Mouse (Mus musculus): ENCODE results near the gene Ucma.
A peak's percentile ranks its signal among the peaks of the same experiment; 100 is the strongest.

Ucma gene

DNA sequence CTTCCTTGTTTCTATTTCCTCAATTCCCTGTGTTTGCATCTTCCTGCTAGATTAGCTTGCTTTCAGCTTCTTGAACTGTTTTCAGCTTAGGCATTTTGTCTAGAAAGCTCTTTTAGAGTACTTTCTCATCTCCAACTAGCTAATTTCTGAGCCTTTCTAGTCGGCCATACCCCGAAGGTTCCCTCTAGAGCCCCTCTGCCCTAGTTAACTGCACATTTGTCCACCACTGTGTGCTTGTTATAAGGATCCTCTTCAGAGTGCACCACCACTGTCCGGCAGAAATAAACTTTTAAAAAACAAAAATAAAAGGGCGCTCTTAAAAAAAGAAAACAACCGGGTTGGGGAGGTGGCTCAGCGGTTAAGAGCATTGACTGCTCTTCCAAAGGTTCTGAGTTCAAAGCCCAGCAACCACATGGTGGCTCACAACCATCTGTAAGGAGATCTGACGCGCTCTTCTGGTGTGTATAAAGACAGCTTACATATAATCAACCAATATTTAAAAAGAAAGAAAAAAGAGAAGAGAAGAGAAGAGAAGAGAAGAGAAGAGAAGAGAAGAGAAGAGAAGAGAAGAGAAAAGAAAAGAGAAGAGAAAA is 36.1 kb downstream of the Ucma start:
- no peak for DNase-seq

DNA sequence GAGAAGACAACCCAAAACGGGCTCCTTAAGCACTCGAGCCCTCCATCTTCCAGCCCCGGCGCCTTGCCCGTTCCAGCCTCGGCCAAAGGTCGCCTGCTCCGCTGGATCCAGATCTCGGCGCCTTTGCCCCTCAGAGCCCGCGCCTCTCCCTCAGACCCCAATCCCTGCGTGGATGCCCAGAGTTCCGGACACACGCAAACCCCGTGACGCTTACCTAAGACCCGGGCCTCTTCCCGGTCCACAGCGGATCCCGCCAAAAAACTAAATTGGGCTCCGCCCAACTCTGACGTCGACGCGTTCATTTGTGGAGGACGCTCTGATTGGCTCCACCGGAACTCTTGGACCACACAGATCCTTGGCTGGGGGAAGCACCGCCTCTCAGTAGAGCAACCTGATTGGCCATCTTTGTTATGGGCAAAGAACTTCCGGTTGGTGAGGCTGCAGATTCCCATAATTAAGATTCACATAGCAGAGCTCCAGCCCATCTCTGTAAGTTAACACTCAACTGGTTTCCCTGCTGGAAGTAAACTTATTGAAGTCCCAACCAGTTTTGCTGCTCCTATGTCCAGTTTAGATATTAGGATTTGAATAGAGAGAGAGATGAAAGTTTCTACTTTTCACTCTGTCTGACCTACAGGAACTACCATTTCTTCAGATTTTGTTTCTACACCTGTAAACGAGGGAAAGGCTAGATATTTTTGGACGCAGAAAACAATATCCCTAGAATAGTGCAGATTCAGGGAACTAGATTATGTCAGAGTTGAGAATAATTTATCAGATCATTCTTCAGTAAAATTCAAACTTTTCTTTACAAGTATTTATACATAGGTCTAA is 36.8 kb downstream of the Ucma start, which contains the start of gene Mcm10:
TSS of gene Mcm10 (minus strand) at position 301 of the 834 bp plus-strand sequence.
- DNase-seq = peak; percentile 73

DNA sequence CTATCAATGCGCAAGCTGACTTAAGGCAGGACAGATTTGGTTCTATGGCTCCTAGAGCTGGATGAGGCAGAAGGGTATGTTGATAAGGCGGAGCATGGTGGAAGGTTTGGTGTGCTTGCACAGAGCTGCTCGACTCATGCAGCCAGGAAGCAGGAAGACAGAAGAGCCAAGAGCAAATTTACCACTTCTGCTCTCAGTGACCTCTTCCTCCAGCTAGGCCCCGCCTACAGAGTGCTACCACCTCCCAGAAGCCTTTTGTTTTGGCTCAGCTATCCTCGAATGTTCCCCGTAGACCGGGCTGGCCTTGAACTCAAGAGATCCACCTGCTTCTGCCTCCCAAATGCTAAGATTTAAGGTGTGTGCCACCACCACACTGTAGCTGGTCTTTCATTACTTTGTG is 38.7 kb downstream of the Ucma start:
- DNase-seq = no peak

DNA sequence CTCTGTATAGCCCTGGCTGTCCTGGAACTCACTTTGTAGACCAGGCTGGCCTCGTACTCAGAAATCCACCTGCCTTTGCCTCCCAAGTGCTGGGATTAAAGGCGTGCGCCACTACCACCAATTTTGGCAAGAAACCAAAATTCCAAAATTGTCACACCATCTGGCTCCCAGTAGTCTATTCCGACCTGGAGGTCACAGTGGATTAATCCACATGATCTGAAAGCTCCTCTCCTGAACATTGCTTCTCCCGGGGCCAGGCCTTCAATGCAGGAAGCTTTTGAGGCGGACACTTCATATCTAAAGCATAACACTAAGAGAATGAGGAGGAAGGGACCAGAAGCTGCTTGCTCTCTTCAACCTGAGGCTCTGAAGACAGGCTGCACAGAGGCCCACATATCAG is 39.6 kb downstream of the Ucma start:
- no peak for DNase-seq

DNA sequence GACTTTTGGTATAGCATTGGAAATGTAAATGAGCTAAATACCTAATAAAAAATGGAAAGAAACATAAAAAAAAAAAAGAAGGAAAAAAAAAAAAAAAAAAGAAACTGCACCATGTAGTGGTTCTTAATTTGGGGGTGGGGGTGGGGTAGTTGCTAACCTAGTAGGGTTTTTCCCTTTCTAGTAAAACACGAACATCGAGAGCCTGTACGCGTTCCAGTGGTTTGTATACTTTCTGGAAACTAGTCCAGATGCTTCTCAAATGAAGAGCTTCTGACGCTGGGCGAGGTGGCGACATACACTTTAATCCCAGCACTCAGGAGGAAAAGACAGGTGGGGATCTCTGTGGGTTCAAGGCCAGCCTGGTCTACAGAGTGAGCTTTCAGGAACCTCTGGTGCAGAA is 41.0 kb downstream of the Ucma start:
- DNase-seq = no peak

DNA sequence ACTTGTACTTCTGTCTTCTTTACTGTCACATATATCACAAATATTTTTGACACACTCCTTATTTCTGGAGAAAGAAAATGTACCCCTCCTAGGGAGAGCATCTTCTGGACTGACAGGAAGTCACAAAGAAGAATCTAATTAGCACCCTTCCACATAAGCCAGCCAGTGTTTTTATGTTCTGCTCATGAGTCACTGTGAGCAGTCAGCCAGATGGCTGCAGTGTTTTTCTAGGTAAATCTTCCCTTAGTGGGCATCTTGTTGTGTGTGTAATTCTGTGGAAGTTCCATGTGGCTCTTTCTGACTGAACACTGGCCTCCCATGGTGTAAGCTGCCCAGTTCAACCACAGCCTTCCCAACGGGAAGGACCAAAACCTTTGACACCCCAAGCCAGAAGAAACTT is 43.8 kb downstream of the Ucma start:
- no peak for DNase-seq

DNA sequence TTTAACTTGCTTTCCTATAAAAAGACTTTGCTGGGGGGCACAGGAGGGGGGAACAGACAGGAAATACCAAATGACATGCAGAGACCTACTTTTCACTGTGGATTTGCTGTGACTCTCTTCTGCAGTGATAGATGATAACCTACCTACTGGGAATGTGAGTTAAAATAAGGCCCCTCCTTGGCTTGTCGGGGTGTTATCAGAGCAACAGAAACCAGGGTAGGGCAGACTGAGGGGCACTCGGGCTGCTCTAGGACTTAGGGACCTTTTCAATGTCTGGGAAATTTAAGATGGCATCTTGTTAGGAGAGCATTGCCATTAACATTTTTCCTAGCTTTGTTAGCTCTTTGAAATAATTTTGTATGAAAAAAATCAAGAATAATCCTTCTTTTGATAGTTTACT is 47.4 kb downstream of the Ucma start:
- no peak for DNase-seq

DNA sequence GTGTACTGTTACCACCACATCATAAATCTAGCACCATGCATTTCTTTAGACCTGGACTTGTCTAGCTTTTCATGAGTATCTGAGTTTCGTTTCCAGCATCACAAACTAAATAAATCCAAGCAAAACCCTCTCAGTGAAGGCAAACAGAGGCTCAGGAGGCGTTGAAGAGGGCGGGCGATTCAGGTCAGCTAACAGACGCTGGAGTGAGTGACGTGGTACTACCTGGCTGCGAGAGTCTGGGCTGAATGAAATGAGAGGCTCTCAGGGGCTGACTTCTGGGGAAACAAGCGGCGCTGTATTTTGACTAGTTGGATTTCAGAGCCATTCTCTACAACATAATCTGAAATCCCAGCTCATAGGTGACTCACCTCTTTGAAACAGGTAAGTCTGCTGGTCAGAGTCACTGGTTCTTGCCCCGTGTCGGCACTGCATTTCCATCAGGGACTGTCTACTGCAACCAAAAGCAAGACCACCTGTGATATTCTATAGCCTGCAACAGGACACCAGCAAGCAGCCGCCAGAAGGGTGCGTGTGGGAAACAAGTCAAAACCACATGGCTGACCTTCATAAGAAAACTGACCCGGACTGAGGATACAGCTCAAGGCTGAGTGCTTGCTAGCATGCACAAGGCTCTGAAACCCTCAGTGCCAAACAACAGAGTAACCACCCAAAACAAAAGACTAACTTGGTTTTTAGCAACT is 47.9 kb downstream of the Ucma start:
- DNase-seq = no peak

DNA sequence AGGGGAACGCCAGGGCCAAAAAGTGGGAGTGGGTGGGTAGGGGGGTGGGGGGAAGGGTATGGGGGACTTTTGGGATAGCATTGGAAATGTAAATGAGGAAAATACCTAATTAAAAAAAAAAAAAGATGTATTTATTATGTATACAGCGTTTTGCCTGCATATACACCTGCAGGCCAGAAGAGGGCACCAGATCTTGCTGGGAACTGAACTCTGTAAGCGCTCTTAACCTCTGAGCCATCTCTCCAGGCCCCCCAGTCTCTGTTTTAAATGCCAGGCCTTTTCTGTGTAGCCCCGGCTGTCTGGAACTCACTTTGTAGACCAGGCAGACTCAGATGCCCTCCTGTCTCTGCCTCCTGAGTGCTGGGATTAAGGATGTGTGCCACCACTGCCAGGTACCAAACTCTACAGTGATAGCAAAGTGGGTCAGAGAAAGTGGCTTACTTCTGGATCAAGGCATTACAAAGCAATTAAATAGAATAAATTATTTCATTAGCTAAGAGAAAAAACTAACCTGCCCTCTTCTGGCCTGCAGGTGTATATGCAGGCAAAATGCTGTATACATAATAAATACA is 49.3 kb downstream of the Ucma start:
- DNase-seq = no peak

DNA sequence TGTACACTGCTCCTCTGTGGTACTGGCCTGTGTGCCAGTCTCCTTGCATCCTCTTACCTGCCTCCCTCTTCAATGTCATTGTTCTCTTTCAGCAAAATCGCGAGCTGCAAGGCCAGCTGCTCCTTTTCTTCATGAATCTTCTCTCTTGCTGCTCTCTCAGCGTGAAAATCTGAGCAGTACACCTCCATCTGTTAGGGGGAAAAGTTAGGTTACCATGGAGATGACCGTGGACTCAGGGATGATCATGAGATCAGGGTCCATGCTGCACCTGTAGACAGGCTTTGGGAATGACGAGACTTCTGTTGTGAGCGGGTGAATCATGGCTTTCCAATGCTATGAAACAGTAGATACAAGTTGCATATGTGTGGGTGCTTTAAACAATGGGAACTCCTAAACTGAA is 51.1 kb downstream of the Ucma start:
- DNase-seq = no peak

DNA sequence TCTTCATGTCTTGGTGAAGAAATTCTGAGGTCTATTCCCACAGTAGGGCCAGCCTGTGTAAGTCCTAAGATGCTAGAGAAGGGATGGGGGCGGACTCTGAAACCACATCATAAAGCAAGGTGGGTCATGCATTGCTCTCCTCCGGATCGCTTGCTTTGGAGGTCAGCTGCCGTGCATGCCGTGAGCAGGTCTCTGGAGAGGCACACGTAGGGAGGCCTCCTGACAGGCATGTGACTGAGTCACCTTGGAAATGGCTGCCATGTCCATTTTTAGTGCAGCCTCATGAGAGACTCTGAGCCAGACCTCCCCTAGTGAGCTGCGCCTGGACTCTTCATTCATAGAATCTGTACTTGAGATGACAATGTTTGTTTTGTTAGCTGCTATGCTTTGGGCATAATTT is 52.1 kb downstream of the Ucma start:
- no peak for DNase-seq

DNA sequence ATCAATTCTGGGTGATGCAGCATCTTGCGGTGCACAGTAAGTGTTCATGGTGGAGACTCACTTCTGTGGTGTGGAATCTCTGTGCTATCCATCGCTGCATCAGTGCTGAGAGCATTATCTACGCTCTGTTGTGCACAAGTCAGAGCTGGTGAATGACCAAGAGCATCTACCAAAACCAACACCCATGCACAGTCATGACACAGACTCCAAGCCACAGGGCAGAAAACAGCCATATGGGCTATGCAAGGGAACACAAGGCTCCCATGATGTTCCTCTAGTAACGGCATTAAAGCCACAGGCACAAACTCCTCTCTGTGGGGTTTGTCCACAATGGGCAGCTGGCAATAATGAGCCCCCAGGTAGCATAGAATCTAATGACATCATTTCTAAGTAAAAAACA is 53.9 kb downstream of the Ucma start:
- DNase-seq = no peak

DNA sequence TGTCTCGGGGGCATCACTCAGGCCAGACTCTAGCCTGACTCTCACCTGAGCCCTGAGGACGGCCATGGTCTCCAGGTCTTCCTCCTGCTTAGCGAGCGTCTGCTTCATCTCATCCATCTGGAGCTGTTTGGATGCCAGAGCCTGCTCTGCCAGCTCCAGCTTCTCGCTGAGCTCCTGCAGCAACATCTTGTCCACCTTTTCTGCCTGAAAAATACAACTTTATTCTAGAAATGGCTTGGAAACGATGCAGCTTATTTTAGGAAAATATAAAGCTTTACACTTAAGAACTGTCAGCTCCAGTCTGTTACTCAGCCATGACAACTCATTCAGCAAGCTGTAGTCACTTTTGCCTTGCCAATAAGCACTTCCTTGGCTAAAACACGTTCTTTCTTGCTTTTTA is 55.3 kb downstream of the Ucma start:
- peak; percentile 37 for DNase-seq

DNA sequence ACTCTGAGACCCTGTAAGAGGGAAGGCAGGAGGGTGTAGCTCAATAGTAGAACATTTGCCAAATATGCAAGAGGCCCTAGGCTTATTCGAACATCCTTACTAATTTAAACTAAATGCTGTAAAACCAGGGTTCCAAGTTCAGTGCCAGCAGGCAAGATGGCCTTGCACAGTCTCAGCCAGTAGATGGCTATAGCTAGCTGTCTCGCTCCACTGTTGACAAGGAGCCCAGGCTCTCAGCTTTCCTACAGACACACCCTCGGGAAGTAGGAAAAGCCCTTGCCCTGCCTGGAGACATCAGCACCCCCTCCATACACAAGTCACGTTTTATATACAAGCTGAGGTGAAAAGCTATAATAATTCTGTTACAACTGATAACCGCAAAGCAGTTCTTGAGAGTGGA is 56.7 kb downstream of the Ucma start:
- no peak for DNase-seq

DNA sequence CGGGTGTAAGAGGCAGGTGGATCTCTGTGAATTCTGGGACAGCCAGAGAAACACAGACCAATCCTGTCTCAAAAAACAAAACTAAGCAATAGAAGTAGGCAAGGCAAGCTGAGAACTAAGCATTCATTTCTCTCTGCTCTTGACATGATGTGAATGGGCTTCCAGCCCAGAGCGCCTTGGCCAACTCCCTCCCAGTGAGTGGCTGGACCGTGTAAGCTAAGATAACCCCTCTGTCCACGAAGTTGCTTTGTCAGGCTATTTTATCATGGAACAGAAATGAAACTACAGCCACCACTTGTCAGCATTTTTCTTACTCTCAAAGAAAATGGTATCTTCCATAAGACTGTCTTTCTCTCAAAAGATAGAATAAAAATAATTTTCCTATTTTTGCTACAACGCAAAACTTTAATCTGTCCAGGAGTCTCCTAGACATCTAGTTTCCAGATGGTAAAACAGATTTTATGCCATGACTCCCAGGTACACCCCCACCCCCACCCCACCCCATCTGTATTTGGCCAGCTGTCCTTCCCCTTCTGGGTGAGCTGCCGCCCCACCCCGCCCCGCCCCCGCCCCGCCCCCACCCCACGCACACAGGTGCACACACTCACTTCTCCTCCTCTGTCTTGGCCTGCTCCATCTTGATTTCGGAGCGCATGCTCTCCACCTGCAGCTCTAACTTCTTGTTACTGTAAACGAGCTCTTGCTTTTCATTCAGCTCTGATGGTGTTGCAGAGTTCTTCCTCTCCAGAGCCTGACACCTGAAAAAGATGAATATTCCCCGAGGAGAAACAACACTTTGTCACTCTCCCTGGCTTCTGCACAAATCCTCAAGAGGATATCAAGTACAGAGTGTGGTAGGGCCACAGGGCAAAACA is 57.9 kb downstream of the Ucma start:
- no peak for DNase-seq

DNA sequence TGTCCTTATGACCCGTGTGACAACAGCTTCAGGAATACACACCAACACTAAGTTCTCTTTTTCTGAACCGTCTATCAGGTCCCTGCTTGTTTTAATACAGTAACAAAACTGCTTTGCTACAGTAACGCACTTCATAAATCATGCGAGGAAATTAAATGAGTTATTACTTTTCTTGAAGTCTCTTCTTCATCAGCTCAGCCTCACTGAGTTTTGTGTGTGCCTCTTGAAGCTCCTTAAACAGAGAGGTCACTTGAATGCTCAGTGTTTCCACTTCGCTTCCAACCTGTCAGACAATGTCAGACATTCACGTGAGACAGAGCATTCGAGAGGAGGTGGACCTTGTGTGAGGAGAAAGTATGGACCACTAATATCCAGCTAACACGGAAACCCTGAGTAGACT is 58.9 kb downstream of the Ucma start:
- no peak for DNase-seq

DNA sequence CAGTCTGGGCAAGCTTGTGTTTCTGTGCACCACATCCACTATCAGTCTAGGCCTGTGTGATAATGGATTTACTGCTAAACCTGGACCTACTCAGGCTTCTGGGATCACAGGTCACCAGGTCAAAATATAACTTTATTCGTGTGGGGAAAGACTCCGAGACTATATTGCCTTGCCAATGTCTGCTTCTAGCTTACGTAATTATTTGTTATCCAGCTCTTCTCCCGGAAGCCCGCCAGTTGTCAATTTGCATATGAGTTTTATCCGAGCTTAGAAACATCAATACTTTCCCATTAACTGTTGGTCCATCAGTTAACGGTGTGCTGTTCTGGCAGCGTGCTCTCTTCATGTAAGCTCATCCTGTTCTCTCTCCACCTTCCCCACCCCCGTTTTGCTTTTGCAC is 59.3 kb downstream of the Ucma start:
- no peak for DNase-seq
